Mouse (Mus musculus) liver, embryonic 15.5 days (tissue): Measurements from ENCODE around the gene Gm8212. TPM values are rescaled to one million over a fixed set of nuclear protein-coding genes. Genes with fewer than 3 reads are reported as not detected.
"Not testable (repeated sequence)": the region's sequence is repeated elsewhere in the genome, so short reads cannot be mapped to it uniquely, and the experiment has no call there.

ENCODE experiments used
- ATAC-seq: fragments of 200-750 bp; cut with Nextera tagmentation; 2 replicates; pipeline ENCODE4 v1.8.0; 2017; ENCODE audit warnings: moderate number of reproducible peaks, mild to moderate bottlenecking, moderate library complexity; ENCODE audit not compliant: insufficient read depth
- H3K27ac ChIP-seq: fragments of 300-500 bp; sonication (generic); replicated peaks from 2 replicates; pipeline ENCODE4 v1.5.1; 2015; ENCODE audit warnings: mild to moderate bottlenecking, inconsistent platforms
- H3K27me3 ChIP-seq: fragments of 300-500 bp; sonication (generic); 2 replicates; pipeline ENCODE4 v1.6.1; 2015; ENCODE audit warnings: mild to moderate bottlenecking, inconsistent platforms
- H3K36me3 ChIP-seq: fragments of 300-500 bp; sonication (generic); replicated peaks from 2 replicates; pipeline ENCODE4 v1.6.1; 2015; ENCODE audit warnings: moderate library complexity, mild to moderate bottlenecking, inconsistent platforms
- H3K4me1 ChIP-seq: fragments of 300-500 bp; sonication (generic); replicated peaks from 2 replicates; pipeline ENCODE4 v1.6.1; 2015; ENCODE audit warnings: inconsistent platforms
- H3K4me2 ChIP-seq: fragments of 300-500 bp; sonication (generic); 2 replicates; pipeline ENCODE4 v1.6.1; 2015; ENCODE audit warnings: moderate library complexity, mild to moderate bottlenecking, inconsistent platforms
- H3K4me3 ChIP-seq: fragments of 300-500 bp; sonication (generic); replicated peaks from 2 replicates; pipeline ENCODE4 v1.5.1; 2015; ENCODE audit warnings: mild to moderate bottlenecking, inconsistent platforms
- H3K9ac ChIP-seq: fragments of 300-500 bp; sonication (generic); 2 replicates; pipeline ENCODE4 v1.6.1; 2015; ENCODE audit warnings: moderate library complexity, mild to moderate bottlenecking, inconsistent platforms
- H3K9me3 ChIP-seq: fragments of 300-500 bp; sonication (generic); replicated peaks from 2 replicates; pipeline ENCODE4 v1.6.1; 2016; ENCODE audit warnings: inconsistent platforms
- WGBS: fragments of 180-500 bp; shearing (Covaris S2); methylation state at CpG from one replicate; pipeline ENCODE4 v1.1.7; 2015; ENCODE audit warnings: mixed read lengths; ENCODE audit not compliant: insufficient replicate concordance; 5-methylcytosine and 5-hydroxymethylcytosine counted together
- polyA plus RNA-seq: library from polyadenylated mRNA; unstranded; fragments of >200 nt; fragmentation: Nextera tagmentation; extraction: Ambion mirVana; gene quantifications from 2 replicates; pipeline ENCODE4 v1.2.1, GENCODE M21; 2015

Gm8212 gene
- not detected in 2 replicates for polyA plus RNA-seq

- H3K4me2 ChIP-seq, H3K4me3 ChIP-seq, H3K36me3 ChIP-seq, H3K27ac ChIP-seq, H3K4me1 ChIP-seq, H3K9ac ChIP-seq, H3K9me3 ChIP-seq, ATAC-seq, H3K27me3 ChIP-seq: not testable (repeated sequence)
- WGBS: 73% methylated on average over 2 of the region's 3 CpGs
Measured at GRCm38 (mm10) chr14:44197361-44197760, at the start of gene Gm8212. TSS of gene Gm8212 (plus strand) at chr14:44197661.

- not testable (repeated sequence) for ATAC-seq, H3K4me2 ChIP-seq, H3K36me3 ChIP-seq, H3K4me1 ChIP-seq, H3K27me3 ChIP-seq, H3K9ac ChIP-seq, H3K9me3 ChIP-seq, H3K4me3 ChIP-seq, H3K27ac ChIP-seq
- 60% methylated on average over 3 of the region's 3 CpGs for WGBS
Measured at GRCm38 (mm10) chr14:44213154-44213553, 15.7 kb downstream of the Gm8212 start, which contains the start of gene 4930503E14Rik. TSS of gene 4930503E14Rik (minus strand) at chr14:44213254.

DNA sequence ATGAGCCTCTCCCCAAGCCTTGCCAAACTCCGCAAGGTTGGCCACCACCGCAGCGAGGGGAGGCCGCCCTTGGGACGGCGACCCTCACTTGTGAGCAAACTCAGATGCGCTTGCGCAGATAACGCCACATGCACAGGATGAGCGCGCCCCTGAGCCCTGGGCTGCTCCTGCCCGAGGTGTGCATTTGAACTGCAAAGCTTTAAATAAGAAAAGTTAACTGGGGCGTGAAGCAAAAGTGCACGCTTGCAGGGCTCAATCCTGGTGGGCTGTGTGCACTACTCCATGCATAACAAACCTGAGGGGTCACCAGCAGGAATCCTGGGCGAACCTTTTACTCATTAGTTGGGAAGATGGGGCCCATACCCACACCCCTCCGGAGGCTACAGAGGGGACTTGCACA is 50.6 kb downstream of the Gm8212 start:
- no peak overlapping the region for H3K27ac ChIP-seq
- WGBS: 75% methylated on average over 16 of the region's 16 CpGs

More for the DNA sequence above, 50.6 kb downstream of the Gm8212 start:
- ATAC-seq: no peak
- no peaks in the 10 kb centered on the region for H3K4me1 ChIP-seq
- H3K27me3 ChIP-seq: no peaks in the 10 kb centered on the region
- 0 out of 2 replicates have a peak, but pooled peaks cover 4% of the 10 kb centered on the region for H3K9me3 ChIP-seq
- no peak overlapping the region for H3K4me3 ChIP-seq
- no peak overlapping the region for H3K9ac ChIP-seq
- no peak overlapping the region for H3K4me2 ChIP-seq
- no peaks in the 10 kb centered on the region for H3K36me3 ChIP-seq

Other genes starting within 250 kb of the Gm8212 start
- not detected in 2 replicates for gene Ang5, start 240.6 kb upstream of the Gm8212 start, polyA plus RNA-seq
- gene Ang6, start 195.4 kb upstream of the Gm8212 start, polyA plus RNA-seq: not detected in 2 replicates
- 14.2 and 20.2 TPM in 2 replicates for gene Ear2, start 95.0 kb upstream of the Gm8212 start, polyA plus RNA-seq
- not detected in 2 replicates for gene Gm3327, start 73.8 kb upstream of the Gm8212 start, polyA plus RNA-seq
- gene 4930503E14Rik, start 15.6 kb downstream of the Gm8212 start, polyA plus RNA-seq: not detected in 2 replicates
- not detected in 2 replicates for gene Gm8220, start 87.9 kb downstream of the Gm8212 start, polyA plus RNA-seq
- gene Gm5930, start 140.9 kb downstream of the Gm8212 start, polyA plus RNA-seq: not detected in 2 replicates
- not detected in 2 replicates for gene Gm8229, start 167.7 kb downstream of the Gm8212 start, polyA plus RNA-seq
- gene Gm3371, start 213.0 kb downstream of the Gm8212 start, polyA plus RNA-seq: not detected in 2 replicates
- not detected in 2 replicates for gene Gm8232, start 236.0 kb downstream of the Gm8212 start, polyA plus RNA-seq